Mouse (Mus musculus) induced T-regulatory cell, adult 2 months (primary cell): ENCODE results near the gene Preb.
A peak's percentile ranks its signal among the peaks of the same experiment; 100 is the strongest.

Experiments used
- DNase-seq: peaks from one replicate; pipeline ENCODE4 v3.0.0-alpha.2; 2012; ENCODE audit warnings: low read depth

Gene Preb

GRCm38 (mm10) chr5:30959966-30960501 lies at the start of gene Preb:
TSS of gene Preb (minus strand) at chr5:30960361.
- DNase-seq: peak; percentile 99

GRCm38 (mm10) chr5:31004184-31004583 lies 44.0 kb upstream of the Preb start:
- peak; percentile 96 for DNase-seq

GRCm38 (mm10) chr5:31001560-31001959 lies 41.4 kb upstream of the Preb start:
- peak; percentile 47 for DNase-seq

GRCm38 (mm10) chr5:31000993-31001392 lies 40.8 kb upstream of the Preb start:
- DNase-seq: no peak

- DNase-seq: no peak
These were observed 40.0 kb upstream of the Preb start for GRCm38 (mm10) chr5:31000122-31000521.

- no peak for DNase-seq
These were observed 39.2 kb upstream of the Preb start for GRCm38 (mm10) chr5:30999324-30999723.

GRCm38 (mm10) chr5:30998306-30998705 lies 38.1 kb upstream of the Preb start:
- DNase-seq: peak; percentile 85

GRCm38 (mm10) chr5:30994910-30995635 lies 34.9 kb upstream of the Preb start:
- no peak for DNase-seq

- no peak for DNase-seq
These were observed 33.9 kb upstream of the Preb start for GRCm38 (mm10) chr5:30994074-30994473.

- no peak for DNase-seq
These were observed 33.0 kb upstream of the Preb start for GRCm38 (mm10) chr5:30992980-30993676.

- peak; percentile 57 for DNase-seq
These were observed 22.2 kb upstream of the Preb start for GRCm38 (mm10) chr5:30982357-30982756.

GRCm38 (mm10) chr5:30974870-30975656 lies 14.9 kb upstream of the Preb start:
- DNase-seq: no peak

GRCm38 (mm10) chr5:30969440-30969839 lies 9.3 kb upstream of the Preb start:
- DNase-seq: no peak

- no peak for DNase-seq
These were observed 8.3 kb upstream of the Preb start, which contains the start of gene Tcf23 for GRCm38 (mm10) chr5:30968416-30968815. TSS of gene Tcf23 (plus strand) at chr5:30968662.

- DNase-seq: no peak
These were observed 6.0 kb upstream of the Preb start for GRCm38 (mm10) chr5:30966189-30966588.

GRCm38 (mm10) chr5:30963916-30964315 lies 3.8 kb upstream of the Preb start:
- DNase-seq: no peak

GRCm38 (mm10) chr5:30961545-30962505 lies 1.7 kb upstream of the Preb start:
- peak; percentile 78 for DNase-seq

- DNase-seq: no peak
These were observed 653 bp upstream of the Preb start for GRCm38 (mm10) chr5:30960814-30961213.

- DNase-seq: peak; percentile 48
These were observed 835 bp downstream of the Preb start for GRCm38 (mm10) chr5:30959198-30959854.

- DNase-seq: no peak
These were observed 2.3 kb downstream of the Preb start for GRCm38 (mm10) chr5:30957891-30958290.

- DNase-seq: no peak
These were observed 4.4 kb downstream of the Preb start for GRCm38 (mm10) chr5:30955751-30956150.
